Mouse (Mus musculus) megakaryocyte, embryonic 14.5 days (primary cell): ENCODE data around the gene Irs1.

ENCODE experiments used
- FLI1 ChIP-seq: IDR thresholded peaks from 2 replicates; pipeline ENCODE4 v1.6.1; 2012; ENCODE audit warnings: low read length, inconsistent platforms, mixed read lengths
- GATA1 ChIP-seq: IDR thresholded peaks from 3 replicates; pipeline ENCODE4 v1.6.1; 2012; ENCODE audit warnings: mixed read lengths, low read length, inconsistent platforms, borderline replicate concordance

DNA sequence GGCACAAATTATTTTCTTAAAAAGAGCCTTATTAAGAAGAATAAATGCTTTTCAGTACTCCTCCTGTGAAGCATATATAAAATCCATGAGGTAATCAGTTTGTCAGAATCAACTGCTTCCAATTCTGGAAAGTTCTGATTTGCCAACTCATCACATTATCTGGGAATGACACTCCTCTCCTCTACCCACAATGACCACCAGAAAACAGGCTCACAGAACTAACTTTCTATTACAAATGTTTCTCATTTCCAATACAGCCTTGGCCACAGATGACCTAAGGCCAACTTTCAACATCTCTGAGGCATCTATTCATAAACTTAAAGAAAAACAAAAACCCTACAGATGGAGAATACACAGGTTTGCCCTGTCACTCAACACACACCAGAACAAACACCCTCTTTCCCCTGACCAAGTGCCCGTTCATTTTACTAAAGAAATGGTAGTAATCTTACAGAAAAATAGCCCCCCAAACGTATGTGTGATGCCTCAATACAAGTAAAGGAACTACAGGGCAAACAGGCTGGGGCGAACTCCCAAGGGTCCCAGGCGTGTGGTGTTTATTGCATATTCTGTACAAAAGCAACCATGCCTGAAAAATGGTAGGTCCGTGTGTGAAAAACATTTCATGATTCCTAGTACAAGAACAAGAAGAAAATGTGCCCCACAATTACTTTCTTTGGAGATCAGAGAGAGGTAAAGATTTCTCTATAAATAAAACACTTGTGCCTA, 5.6 kb downstream of the Irs1 start:
- TF ChIP-seq GATA1 (no peak), FLI1 (no peak)
